Mouse (Mus musculus) T-cell, adult 2 months (primary cell): Measurements from ENCODE around the gene Pias1.
A peak's percentile ranks its signal among the peaks of the same experiment; 100 is the strongest.

Experiments used
- DNase-seq: peaks from one replicate; pipeline ENCODE4 v3.0.0; 2022; ENCODE audit warnings: low spot score

Pias1 gene

GRCm38 (mm10) chr9:62987824-62988223, at the start of gene Pias1:
Pias1 (minus strand) TSS chr9:62987924.
- DNase-seq = no peak

GRCm38 (mm10) chr9:63035431-63035830, 47.7 kb upstream of the Pias1 start:
- DNase-seq = no peak

- no peak for DNase-seq
Measured at GRCm38 (mm10) chr9:63031011-63031782, 43.5 kb upstream of the Pias1 start.

GRCm38 (mm10) chr9:63022486-63022885, 34.8 kb upstream of the Pias1 start:
- no peak for DNase-seq

GRCm38 (mm10) chr9:63007371-63007770, 19.6 kb upstream of the Pias1 start:
- DNase-seq = no peak

GRCm38 (mm10) chr9:63006081-63006820, 18.5 kb upstream of the Pias1 start:
- DNase-seq = no peak

- no peak for DNase-seq
Measured at GRCm38 (mm10) chr9:62998561-62998960, 10.8 kb upstream of the Pias1 start.

GRCm38 (mm10) chr9:62997626-62998025, 9.9 kb upstream of the Pias1 start:
- DNase-seq = no peak

GRCm38 (mm10) chr9:62995186-62995585, 7.5 kb upstream of the Pias1 start:
- DNase-seq = no peak

GRCm38 (mm10) chr9:62990134-62990533, 2.4 kb upstream of the Pias1 start:
- DNase-seq = no peak

- DNase-seq = peak; percentile 97
Measured at GRCm38 (mm10) chr9:62980777-62981202, 6.9 kb downstream of the Pias1 start.

GRCm38 (mm10) chr9:62980162-62980776, 7.5 kb downstream of the Pias1 start:
- DNase-seq = peak; percentile 8

- peak; percentile 4 for DNase-seq
Measured at GRCm38 (mm10) chr9:62979461-62980161, 8.1 kb downstream of the Pias1 start.

- peak; percentile 56 for DNase-seq
Measured at GRCm38 (mm10) chr9:62977152-62977551, 10.6 kb downstream of the Pias1 start.

- no peak for DNase-seq
Measured at GRCm38 (mm10) chr9:62975830-62976229, 11.9 kb downstream of the Pias1 start.

- DNase-seq = peak; percentile 50
Measured at GRCm38 (mm10) chr9:62974439-62974838, 13.3 kb downstream of the Pias1 start.

- peak; percentile 75 for DNase-seq
Measured at GRCm38 (mm10) chr9:62972073-62972745, 15.5 kb downstream of the Pias1 start.

- DNase-seq = no peak
Measured at GRCm38 (mm10) chr9:62970345-62970744, 17.4 kb downstream of the Pias1 start.

GRCm38 (mm10) chr9:62966018-62966417, 21.7 kb downstream of the Pias1 start:
- no peak for DNase-seq

GRCm38 (mm10) chr9:62952713-62953112, 35.0 kb downstream of the Pias1 start:
- DNase-seq = no peak

- no peak for DNase-seq
Measured at GRCm38 (mm10) chr9:62945346-62945745, 42.4 kb downstream of the Pias1 start.

GRCm38 (mm10) chr9:62944063-62944462, 43.7 kb downstream of the Pias1 start:
- no peak for DNase-seq
